Mouse (Mus musculus) ovary, adult 10 weeks (tissue): Measurements from ENCODE around the gene Rusc2. TPM values are rescaled to one million over a fixed set of nuclear protein-coding genes. Genes with fewer than 3 reads are reported as not detected.

ENCODE experiments used
- polyA plus RNA-seq: library from polyadenylated mRNA; stranded (reverse); fragments of 350-450 nt; fragmentation: Illumina TruSeq; extraction: RNeasy Lipid Tissue Mini Kit (QIAGEN cat#74804); gene quantifications from one replicate; pipeline ENCODE4 v1.2.3, GENCODE M21; 2014

The Rusc2 gene
- 0.63 TPM for polyA plus RNA-seq

DNA sequence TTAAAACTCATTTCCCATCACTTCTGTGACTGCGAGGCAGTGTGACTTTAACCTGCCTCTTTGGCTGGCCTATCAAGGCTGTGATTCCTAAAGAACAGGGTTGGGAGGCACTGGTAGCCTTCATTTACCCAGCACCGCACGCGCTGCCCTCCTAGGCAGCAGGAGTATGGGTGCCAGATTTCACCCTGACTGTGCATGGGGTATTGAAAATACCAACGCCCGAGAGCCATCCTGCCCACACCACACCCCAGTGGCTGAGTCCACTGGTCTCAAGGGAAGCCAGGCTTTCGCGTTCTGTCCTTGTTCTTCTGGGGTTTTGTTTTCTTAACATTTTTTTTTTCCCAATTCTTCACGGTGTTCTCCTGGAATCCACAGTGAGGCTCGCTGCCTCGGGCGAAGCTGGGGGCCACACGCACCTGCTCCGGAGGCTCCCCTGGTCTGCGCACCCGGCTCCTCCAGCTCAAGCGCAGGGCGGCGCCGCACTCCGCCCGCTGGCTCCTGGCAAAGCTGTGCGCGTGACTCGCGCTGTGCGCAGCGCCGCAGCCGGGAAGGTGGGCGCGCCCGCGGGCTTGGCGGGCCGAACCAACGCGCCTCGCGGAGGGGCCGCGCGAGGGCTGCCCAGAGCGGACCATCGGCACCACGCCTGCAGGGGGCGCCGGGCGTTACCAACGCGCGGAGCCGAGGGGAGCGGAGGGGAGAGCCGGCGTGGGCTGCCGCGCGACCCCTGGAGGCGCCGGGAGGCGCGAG, at the start of gene Rusc2:
Rusc2 (plus strand) TSS at position 572 of the 747 bp plus-strand sequence.

DNA sequence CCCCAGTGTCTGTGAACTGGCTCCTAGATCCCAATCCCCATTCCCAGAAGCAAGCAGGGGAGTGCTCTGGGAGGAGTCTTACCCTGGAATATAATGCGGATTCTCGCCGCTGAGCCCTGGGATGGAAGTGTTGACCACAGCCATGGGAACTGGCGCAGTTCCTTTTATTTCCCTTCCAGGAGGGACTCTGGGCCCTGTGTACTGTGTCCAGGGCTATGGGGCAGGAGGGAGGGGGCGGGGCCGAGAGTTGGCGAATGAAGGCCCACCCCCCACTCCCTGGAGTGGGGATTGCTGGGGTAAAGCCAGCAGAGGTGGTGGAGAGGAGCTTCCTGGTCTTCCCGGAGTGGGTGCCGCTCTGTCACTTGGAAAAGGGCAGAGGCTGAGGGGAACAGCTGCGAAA, 47.2 kb downstream of the Rusc2 start, which contains the start of gene Fam166b:
Fam166b (minus strand) TSS at position 189 of the 400 bp plus-strand sequence.

DNA sequence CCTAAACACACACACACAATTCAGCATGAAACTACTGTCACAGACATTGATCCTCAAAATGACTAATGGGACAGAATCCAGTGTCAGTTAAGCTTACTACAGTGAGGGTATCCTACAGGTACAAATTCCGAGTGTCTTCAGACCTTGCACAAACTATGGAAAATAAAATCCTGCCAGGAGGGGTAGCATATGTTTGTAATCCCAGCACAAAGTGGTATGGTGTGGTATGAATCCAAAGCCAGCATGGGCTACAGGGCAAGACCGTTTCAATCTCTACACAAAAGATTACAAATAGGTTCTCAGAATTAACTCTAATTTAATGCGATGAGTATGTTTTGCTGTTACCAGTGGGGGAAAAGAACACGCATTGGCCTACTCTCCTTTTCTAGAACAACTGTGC, 59.9 kb downstream of the Rusc2 start, which contains the start of gene Tesk1:
Tesk1 (plus strand) TSS at position 301 of the 400 bp plus-strand sequence.

DNA sequence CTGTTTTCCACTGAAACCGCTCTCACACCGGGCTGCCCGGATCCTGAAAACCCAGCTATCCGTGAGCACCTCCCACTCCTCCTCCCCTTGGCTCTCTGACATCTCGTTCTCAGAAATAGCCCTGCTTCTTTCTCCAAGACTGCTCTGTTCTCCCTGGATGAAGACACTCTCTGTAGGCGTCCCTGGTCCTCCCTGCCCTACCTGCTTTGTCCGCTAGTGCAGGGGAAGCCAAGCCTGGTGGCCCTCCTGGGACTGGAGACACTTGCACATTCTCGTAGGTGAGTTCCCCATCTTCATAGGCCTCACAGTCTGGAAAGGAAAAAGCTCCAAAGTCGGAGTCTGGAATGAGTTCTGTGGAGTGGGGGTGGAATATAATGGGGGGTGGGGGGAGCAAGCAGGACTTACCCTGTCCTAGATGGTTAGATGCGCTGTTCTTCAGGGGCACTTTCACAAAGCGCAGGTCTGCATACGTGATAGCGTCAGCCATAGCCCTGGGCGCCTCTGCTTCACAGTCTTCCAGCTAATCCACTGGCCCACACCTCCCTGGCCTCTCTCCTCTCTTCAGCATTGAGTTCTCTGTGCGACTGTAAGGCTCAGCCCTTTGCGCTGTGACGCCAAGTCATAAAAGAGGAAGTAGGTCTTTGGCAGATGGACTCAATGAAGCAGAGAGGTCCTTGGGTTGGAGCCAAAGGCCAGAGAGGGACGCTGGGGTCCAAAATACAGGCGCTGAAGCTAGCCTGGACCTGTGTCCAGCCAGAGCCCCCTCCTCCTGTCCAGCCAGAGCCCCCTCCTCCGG, 72.5 kb downstream of the Rusc2 start, which contains the start of gene Cd72:
Cd72 (minus strand) TSS at position 588 of the 796 bp plus-strand sequence.

Other genes with a start within 250 kb of the Rusc2 start
- gene Atp8b5, start 114.8 kb upstream of the Rusc2 start, polyA plus RNA-seq, result 0.23 TPM
- gene Fam166b, start 47.2 kb downstream of the Rusc2 start, polyA plus RNA-seq, result 1.1 TPM
- gene Tesk1, start 60.0 kb downstream of the Rusc2 start, polyA plus RNA-seq, result 0.31 TPM
- gene Cd72, start 72.6 kb downstream of the Rusc2 start, polyA plus RNA-seq, result 2.5 TPM
- gene Sit1, start 101.8 kb downstream of the Rusc2 start, polyA plus RNA-seq, result not detected
- 2.1 TPM for gene Ccdc107, start 110.9 kb downstream of the Rusc2 start, polyA plus RNA-seq
- 6.7 TPM for gene Arhgef39, start 117.7 kb downstream of the Rusc2 start, polyA plus RNA-seq
- gene Car9, start 125.0 kb downstream of the Rusc2 start, polyA plus RNA-seq, result 2.3 TPM
- 58.0 TPM for gene Tpm2, start 141.8 kb downstream of the Rusc2 start, polyA plus RNA-seq
- 10.5 TPM for gene Creb3, start 180.4 kb downstream of the Rusc2 start, polyA plus RNA-seq
- 291 TPM for gene Tln1, start 180.7 kb downstream of the Rusc2 start, polyA plus RNA-seq
- gene Rgp1, start 196.7 kb downstream of the Rusc2 start, polyA plus RNA-seq, result 3.4 TPM
- 2.5 TPM for gene Gba2, start 196.9 kb downstream of the Rusc2 start, polyA plus RNA-seq
- not detected for gene Msmp, start 202.5 kb downstream of the Rusc2 start, polyA plus RNA-seq
- 21.7 TPM for gene Npr2, start 250.0 kb downstream of the Rusc2 start, polyA plus RNA-seq